Mouse (Mus musculus): ENCODE measurements around the gene Stard3. TPM values are rescaled to one million over a fixed set of nuclear protein-coding genes. Genes with fewer than 3 reads are reported as not detected.

Stard3 gene
- polyA plus RNA-seq (2012; fragmentation: generic; extraction: Trizol), result 10 to 100 TPM; 30.8 to 58.6 TPM

GRCm38 (mm10) chr11:98358161-98359083 is at the start of gene Stard3:
TSS of gene Stard3 (plus strand) at chr11:98358368.

DNA sequence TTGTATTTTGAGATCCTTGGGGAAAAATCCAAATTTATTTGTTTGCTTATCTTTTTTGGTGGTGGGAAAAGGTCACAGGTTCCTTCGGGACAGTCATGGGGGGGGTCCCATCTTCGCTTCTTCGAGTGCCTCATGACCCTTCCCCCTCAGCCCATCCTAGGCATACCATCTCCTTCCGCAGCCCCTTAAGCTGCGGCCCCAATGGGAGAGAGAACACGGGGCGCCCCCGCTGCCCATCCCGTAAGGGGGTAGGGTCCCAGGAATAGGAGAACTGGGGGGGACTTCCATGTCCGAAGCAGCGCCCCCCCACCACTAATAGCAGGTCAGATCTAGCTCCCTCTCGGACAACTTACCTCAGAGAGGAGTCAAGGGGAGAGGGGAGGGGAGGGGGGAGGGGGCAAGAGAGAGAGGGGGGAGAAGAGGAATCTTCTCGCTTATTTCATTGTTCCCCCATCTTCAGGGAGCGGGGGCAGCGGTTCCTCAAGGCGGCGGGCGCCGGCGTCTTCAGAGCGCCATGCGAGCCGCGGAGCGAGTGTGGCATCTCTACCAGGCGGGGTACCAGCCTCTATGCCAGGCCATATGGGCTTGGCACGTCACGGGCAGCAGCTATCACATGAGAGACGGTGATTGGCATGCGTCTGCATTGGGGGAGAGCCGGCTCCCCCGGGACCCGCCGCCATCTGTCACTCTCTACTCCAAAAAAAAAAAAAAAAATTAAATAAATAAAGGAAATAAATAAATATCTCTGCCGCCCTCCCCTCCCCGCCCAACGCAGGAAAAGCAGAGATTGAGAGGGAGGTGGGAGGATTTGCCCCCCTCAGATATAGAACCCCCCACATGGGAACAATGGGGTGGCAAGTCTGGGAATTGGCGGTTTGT is 28.8 kb upstream of the Stard3 start, which contains the start of gene Neurod2:
TSS of gene Neurod2 (minus strand) at position 568 of the 879 bp plus-strand sequence.

DNA sequence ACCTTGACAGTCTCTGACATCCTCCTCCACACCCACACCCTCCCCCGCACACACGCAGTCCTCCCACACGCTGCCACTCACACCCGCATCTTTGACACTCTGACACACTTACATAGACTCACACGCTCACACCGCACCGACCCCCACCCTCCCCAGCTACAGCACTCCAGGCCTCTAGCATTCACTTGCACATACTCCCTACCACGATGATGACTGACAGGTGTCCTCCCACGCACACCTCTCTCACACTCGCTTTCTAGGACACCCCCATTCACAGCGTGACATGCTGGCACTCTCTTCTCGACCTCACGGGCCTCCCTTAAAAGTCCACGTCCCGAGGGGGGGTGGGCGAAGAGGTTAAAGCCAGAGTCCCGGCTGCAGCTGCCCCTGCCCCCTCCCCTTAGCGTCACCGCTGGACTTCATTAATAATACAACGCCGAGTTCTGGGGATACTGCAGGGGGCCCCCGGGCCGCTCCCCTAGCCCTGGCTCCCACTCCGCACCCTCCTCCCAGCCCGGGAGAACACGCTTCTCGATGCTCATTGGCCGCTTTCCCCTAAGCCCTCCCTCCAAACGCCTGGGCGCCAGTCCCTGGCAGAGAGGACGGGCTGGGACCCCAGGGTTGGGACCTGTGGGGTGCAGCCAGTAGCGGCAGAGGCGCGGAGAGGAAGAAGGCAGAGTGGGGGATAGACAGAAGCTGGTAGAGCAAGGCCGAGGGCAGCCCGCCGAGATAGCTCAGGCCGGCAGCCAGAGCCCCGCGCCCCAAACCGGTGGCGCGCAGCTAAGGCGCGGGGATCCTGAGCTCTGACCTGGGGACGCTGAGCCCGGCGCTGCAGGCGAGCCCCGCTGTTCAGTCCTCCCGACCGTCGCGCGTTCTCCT is 9.8 kb upstream of the Stard3 start, which contains the start of gene Ppp1r1b:
TSS of gene Ppp1r1b (plus strand) at position 322 of the 879 bp plus-strand sequence.

DNA sequence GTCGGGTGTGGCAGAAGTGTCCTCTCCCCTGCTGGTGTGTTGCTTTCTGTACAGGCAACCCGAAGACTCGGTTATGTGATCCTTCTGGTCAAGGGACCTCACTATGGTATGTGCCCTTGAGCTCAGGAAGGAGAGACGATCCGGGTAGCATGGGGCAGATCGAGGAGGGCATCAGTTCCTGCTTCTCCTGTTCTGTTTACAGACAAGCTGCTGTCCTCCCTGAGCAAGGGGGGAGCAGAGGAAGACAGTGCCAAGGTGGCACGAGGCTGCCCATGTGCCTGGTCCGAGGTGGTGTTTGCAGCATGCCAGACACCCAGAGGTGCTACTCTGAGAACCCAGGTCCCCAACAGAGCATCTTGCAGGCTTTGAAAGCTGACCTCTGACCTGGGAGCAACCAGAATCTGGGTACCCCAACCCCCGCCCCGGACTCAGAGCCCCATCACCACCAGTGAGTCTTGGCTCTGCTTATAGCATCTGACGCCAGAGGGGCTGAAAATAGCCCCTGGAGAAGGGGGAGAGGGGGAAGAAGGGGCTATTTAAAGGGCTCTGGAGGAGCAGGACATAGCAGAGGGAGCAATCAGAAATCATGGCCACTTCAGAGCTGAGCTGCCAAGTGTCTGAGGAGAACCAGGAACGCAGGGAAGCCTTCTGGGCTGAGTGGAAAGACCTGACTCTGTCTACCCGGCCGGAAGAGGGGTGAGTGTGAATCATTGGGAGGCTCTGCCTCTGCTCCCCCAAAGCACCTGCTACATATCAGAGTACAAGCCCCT is 25.3 kb downstream of the Stard3 start, which contains the start of gene Tcap:
TSS of gene Tcap (plus strand) at position 551 of the 770 bp plus-strand sequence.

GRCm38 (mm10) chr11:98385638-98386585 is 27.7 kb downstream of the Stard3 start, which contains the start of gene Pnmt:
TSS of gene Pnmt (plus strand) at chr11:98386450.

GRCm38 (mm10) chr11:98400161-98400726 is 42.1 kb downstream of the Stard3 start, which contains the start of gene Pgap3:
TSS of gene Pgap3 (minus strand) at chr11:98400490.

GRCm38 (mm10) chr11:98412273-98412796 is 54.2 kb downstream of the Stard3 start, which contains the start of gene Erbb2:
TSS of gene Erbb2 (plus strand) at chr11:98412470.

Other genes starting within 250 kb of the Stard3 start
- 10 to 100 TPM in 1 of 2 experiments, 1 to 10 TPM in 1; 1.4 to 13.1 TPM for gene Fbxl20, start 208.0 kb upstream of the Stard3 start, polyA plus RNA-seq (2012; fragmentation: generic; extraction: Trizol)
- gene Med1, start 165.1 kb upstream of the Stard3 start, polyA plus RNA-seq (2012; fragmentation: generic; extraction: Trizol), result 10 to 100 TPM in 1 of 2 experiments, 1 to 10 TPM in 1; 7.6 to 18.8 TPM
- gene Cdk12, start 155.3 kb upstream of the Stard3 start, polyA plus RNA-seq (2012; fragmentation: generic; extraction: Trizol), result 10 to 100 TPM in 1 of 2 experiments, 1 to 10 TPM in 1; 1.0 to 10.1 TPM
- gene Neurod2, start 28.7 kb upstream of the Stard3 start, polyA plus RNA-seq (2012; fragmentation: generic; extraction: Trizol), result not detected
- gene Ppp1r1b, start 10.0 kb upstream of the Stard3 start, polyA plus RNA-seq (2012; fragmentation: generic; extraction: Trizol), result 10 to 100 TPM in 1 of 2 experiments, 1 to 10 TPM in 1; 1.1 to 17.9 TPM
- gene Tcap, start 25.4 kb downstream of the Stard3 start, polyA plus RNA-seq (2012; fragmentation: generic; extraction: Trizol), result under 1 TPM; 0.04 to 0.47 TPM
- under 1 TPM in 1 of 2 experiments, not detected in 1; 0.04 TPM for gene Pnmt, start 28.1 kb downstream of the Stard3 start, polyA plus RNA-seq (2012; fragmentation: generic; extraction: Trizol)
- gene Pgap3, start 42.1 kb downstream of the Stard3 start, polyA plus RNA-seq (2012; fragmentation: generic; extraction: Trizol), result 10 to 100 TPM in 1 of 2 experiments, 1 to 10 TPM in 1; 5.7 to 12.6 TPM
- gene Erbb2, start 54.1 kb downstream of the Stard3 start, polyA plus RNA-seq (2012; fragmentation: generic; extraction: Trizol), result 10 to 100 TPM; 14.9 to 36.2 TPM
- 100 to 1,000 TPM; 153 to 160 TPM for gene Mien1, start 80.6 kb downstream of the Stard3 start, polyA plus RNA-seq (2012; fragmentation: generic; extraction: Trizol)
- gene Grb7, start 88.0 kb downstream of the Stard3 start, polyA plus RNA-seq (2012; fragmentation: generic; extraction: Trizol), result under 1 TPM in 1 of 2 experiments, not detected in 1; 0.06 TPM
- gene Ikzf3, start 187.7 kb downstream of the Stard3 start, polyA plus RNA-seq (2012; fragmentation: generic; extraction: Trizol), result not detected
- gene Zpbp2, start 192.7 kb downstream of the Stard3 start, polyA plus RNA-seq (2012; fragmentation: generic; extraction: Trizol), result not detected
- gene Ormdl3, start 229.0 kb downstream of the Stard3 start, polyA plus RNA-seq (2012; fragmentation: generic; extraction: Trizol), result 10 to 100 TPM; 14.3 to 82.1 TPM
- not detected for gene Lrrc3c, start 239.9 kb downstream of the Stard3 start, polyA plus RNA-seq (2012; fragmentation: generic; extraction: Trizol)